Comparison of ENCODE assay signal across 7 mouse cellular contexts in the genomic region with DNA sequence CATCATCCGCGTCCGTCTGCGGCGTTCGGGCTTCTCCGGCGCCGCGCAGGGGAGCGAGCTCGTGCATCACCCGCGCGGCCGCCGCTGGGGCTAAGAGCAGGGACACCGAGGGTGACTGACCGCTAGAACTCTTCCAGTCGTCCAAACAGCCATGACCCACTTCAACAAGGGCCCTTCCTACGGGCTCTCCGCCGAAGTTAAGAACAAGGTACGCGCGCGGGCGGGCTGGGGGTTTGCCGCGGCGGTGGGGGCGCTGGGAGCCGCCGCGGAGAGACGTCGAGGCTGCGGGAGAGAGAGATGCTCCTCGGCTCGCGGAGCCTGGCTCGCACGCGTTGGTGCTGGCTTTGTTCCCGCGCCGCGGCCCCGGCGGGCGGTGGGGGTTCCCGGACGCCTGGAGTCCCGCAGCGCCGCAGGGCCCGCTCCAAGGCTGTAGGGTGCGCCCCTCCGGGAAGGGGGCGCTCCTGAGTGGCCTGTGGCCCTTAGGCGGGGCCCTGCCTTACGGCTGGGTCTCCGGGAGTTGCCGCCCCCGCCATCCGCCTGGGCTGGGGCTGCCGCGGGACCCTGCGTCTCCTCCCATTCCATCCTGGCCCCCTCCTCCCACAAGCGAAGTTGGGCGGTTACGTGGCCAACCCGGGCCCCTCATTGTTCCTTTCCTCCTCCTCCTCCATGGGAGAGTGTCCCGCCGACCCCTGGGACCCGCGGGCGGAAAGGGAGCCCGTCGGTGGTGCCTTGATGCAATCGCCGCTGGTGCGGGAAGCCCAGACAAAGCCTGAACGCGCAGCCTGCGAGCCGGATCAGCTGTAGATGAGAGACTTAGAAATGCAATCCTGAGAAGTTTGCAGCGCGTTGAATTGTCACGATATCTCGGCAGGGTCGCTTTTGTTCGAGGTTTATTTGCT. TPM values are rescaled to one million over a fixed set of nuclear protein-coding genes. Genes with fewer than 3 reads are reported as not detected.
DNase-seq lines count a peak whose midpoint lies in the region; ATAC-seq lines count a peak whose summit lies in the region.

No protein-coding gene starts in this region.

- peak; percentile 88 for DNase-seq in adrenal gland, postnatal 14 days
- peak; percentile 88 for DNase-seq in embryo, embryonic 9.5 days (ENCODE audit: extremely low spot score)
- DNase-seq in gastrocnemius, postnatal 36 days: peak; percentile 72 to 73
- DNase-seq in limb, embryonic 10.5 days (ENCODE audit: low spot score): peak; percentile 88
- DNase-seq in spleen, adult 12 weeks (ENCODE audit: low spot score): peak; percentile 56

- intact Hi-C loops in gastrocnemius, postnatal 36 days (cut with DNase I): loop anchor here (5.0 kb wide), 2 partner anchors 65 to 120 kb away; no protein-coding TSS in a partner anchor

- peaks cover 22% of the 10 kb centered on the region for H3K4me1 ChIP-seq in intestine, embryonic 16.5 days (ENCODE audit: control insufficient read depth, insufficient read depth, low read length)
- H3K4me1 ChIP-seq in limb, embryonic 10.5 days: peaks cover 39% of the 10 kb centered on the region
- H3K4me1 ChIP-seq in midbrain, embryonic 12.5 days: peaks cover 39% of the 10 kb centered on the region

- H3K4me2 ChIP-seq in intestine, embryonic 16.5 days (ENCODE audit: low read depth, low read length): peak overlapping the region; percentile 93
- H3K4me2 ChIP-seq in midbrain, embryonic 12.5 days (replicated peaks): peak overlapping the region; percentile 77

- peak; percentile 77 for ATAC-seq in intestine, embryonic 16.5 days
- peak; percentile 66 for ATAC-seq in midbrain, embryonic 12.5 days (ENCODE audit: low FRiP score, low read depth)

- under 1% methylated on average over 90 of the region's 93 CpGs for WGBS in intestine, embryonic 16.5 days
- WGBS in limb, embryonic 10.5 days: under 1% methylated on average over 93 of the region's 93 CpGs
- WGBS in midbrain, embryonic 12.5 days: under 1% methylated on average over 85 of the region's 93 CpGs

- no peaks in the 10 kb centered on the region for H3K27me3 ChIP-seq in intestine, embryonic 16.5 days (replicated peaks; ENCODE audit: control insufficient read depth, insufficient read depth, low read length)
- H3K27me3 ChIP-seq in limb, embryonic 10.5 days (ENCODE audit: low read depth, poor library complexity, severe bottlenecking): no peaks in the 10 kb centered on the region
- peaks cover 11% of the 10 kb centered on the region for H3K27me3 ChIP-seq in midbrain, embryonic 12.5 days

- no peaks in the 10 kb centered on the region for H3K9me3 ChIP-seq in intestine, embryonic 16.5 days (ENCODE audit: control insufficient read depth, low read length)
- no peaks in the 10 kb centered on the region for H3K9me3 ChIP-seq in limb, embryonic 10.5 days (replicated peaks)
- H3K9me3 ChIP-seq in midbrain, embryonic 12.5 days: no peaks in the 10 kb centered on the region

- peak overlapping the region; percentile 97 for H3K27ac ChIP-seq in intestine, embryonic 16.5 days (ENCODE audit: low read length)
- peak overlapping the region; percentile 99 for H3K27ac ChIP-seq in limb, embryonic 10.5 days
- peak overlapping the region; percentile 99 for H3K27ac ChIP-seq in midbrain, embryonic 12.5 days (replicated peaks)

- peak overlapping the region; percentile 78 for H3K4me3 ChIP-seq in intestine, embryonic 16.5 days (ENCODE audit: low read length)
- H3K4me3 ChIP-seq in limb, embryonic 10.5 days: peak overlapping the region; percentile 88
- H3K4me3 ChIP-seq in midbrain, embryonic 12.5 days: peak overlapping the region; percentile 89

- H3K9ac ChIP-seq in intestine, embryonic 16.5 days (ENCODE audit: low read depth, low read length): peak overlapping the region; percentile 81
- H3K9ac ChIP-seq in midbrain, embryonic 12.5 days (replicated peaks): peak overlapping the region; percentile 98

- no peaks in the 10 kb centered on the region for H3K36me3 ChIP-seq in intestine, embryonic 16.5 days (ENCODE audit: control insufficient read depth, insufficient read depth, low read length)
- H3K36me3 ChIP-seq in limb, embryonic 10.5 days: peaks cover 12% of the 10 kb centered on the region
- H3K36me3 ChIP-seq in midbrain, embryonic 12.5 days: no peaks in the 10 kb centered on the region

RNA-seq across cellular contexts. Expression of a gene that starts 0.6 kb away (rescaled TPM):
- total RNA-seq in adrenal gland, postnatal 14 days (2021): 267 and 270 TPM in 2 replicates
- total RNA-seq in gastrocnemius, postnatal 36 days (2021): 10 to 100 TPM; 19.5 to 22.7 TPM
- 334 and 375 TPM in 2 replicates for polyA plus RNA-seq in intestine, embryonic 16.5 days (2015; fragmentation: Nextera tagmentation; extraction: Ambion mirVana)
- 697 and 777 TPM in 2 replicates for polyA plus RNA-seq in limb, embryonic 10.5 days (2016; fragmentation: Nextera tagmentation; extraction: Ambion mirVana)
- polyA plus RNA-seq in midbrain, embryonic 12.5 days (2016; fragmentation: Nextera tagmentation; extraction: Ambion mirVana): 905 and 975 TPM in 2 replicates

Comparison
In these comparisons a context has a peak if more than half of its experiments do, and no peak if none do; other contexts are left out.
1. Peak in every context shown above with its lines: DNase-seq, ATAC-seq, H3K4me3 ChIP-seq and H3K27ac ChIP-seq.